Mouse (Mus musculus): Measurements from ENCODE around the gene Maco1. TPM values are rescaled to one million over a fixed set of nuclear protein-coding genes. Genes with fewer than 3 reads are reported as not detected.
A peak's percentile ranks its signal among the peaks of the same experiment; 100 is the strongest.

Gene Maco1
- polyA plus RNA-seq, 1 experiment from 2014 or later: 45.6 TPM

GRCm38 (mm10) chr4:134776246-134776645 is 76.9 kb downstream of the Maco1 start:
- WGBS: 82% methylated on average over 7 of the region's 7 CpGs
- ATAC-seq (ENCODE audit: low FRiP score): no peak

GRCm38 (mm10) chr4:134775234-134775944 is 77.8 kb downstream of the Maco1 start:
- no peaks in the 10 kb centered on the region for H3K36me3 ChIP-seq (ENCODE audit: control insufficient read depth, insufficient read depth, low read length)
- DNase-seq (ENCODE audit: low spot score, missing footprints): no peak
- WGBS: 68% methylated on average over 14 of the region's 14 CpGs
- no peak overlapping the region for H3K27ac ChIP-seq (ENCODE audit: low read depth, low read length)
- no peak overlapping the region for H3K4me3 ChIP-seq (ENCODE audit: low read depth, low read length)
- no peak overlapping the region for H3K9ac ChIP-seq (ENCODE audit: low read length)
- no peaks in the 10 kb centered on the region for H3K9me3 ChIP-seq (ENCODE audit: control insufficient read depth, low read length)
- H3K27me3 ChIP-seq (ENCODE audit: control insufficient read depth, insufficient read depth, low read length): no peaks in the 10 kb centered on the region
- 0 out of 2 replicates have a peak, but pooled peaks cover 2% of the 10 kb centered on the region for H3K4me1 ChIP-seq (ENCODE audit: control insufficient read depth, insufficient read depth, low read length)
- no peak overlapping the region for H3K4me2 ChIP-seq
- ATAC-seq (ENCODE audit: low FRiP score): no peak

More at GRCm38 (mm10) chr4:134776246-134776645, 76.9 kb downstream of the Maco1 start:
- Histone ChIP-seq H3K9ac (ENCODE audit: low read length) (no peak overlapping the region), H3K4me1 (ENCODE audit: control insufficient read depth, insufficient read depth, low read length) (0 out of 2 replicates have a peak, but pooled peaks cover 2% of the 10 kb centered on the region), H3K4me2 (no peak overlapping the region), H3K27me3 (ENCODE audit: control insufficient read depth, insufficient read depth, low read length) (no peaks in the 10 kb centered on the region), H3K27ac (ENCODE audit: low read depth, low read length) (no peak overlapping the region), H3K36me3 (ENCODE audit: control insufficient read depth, insufficient read depth, low read length) (no peaks in the 10 kb centered on the region), H3K9me3 (ENCODE audit: control insufficient read depth, low read length) (no peaks in the 10 kb centered on the region), H3K4me3 (ENCODE audit: low read depth, low read length) (no peak overlapping the region)
- DNase-seq (ENCODE audit: low spot score, missing footprints): no peak

- Histone ChIP-seq H3K9me3 (ENCODE audit: control insufficient read depth, low read length) (no peaks in the 10 kb centered on the region), H3K36me3 (ENCODE audit: control insufficient read depth, insufficient read depth, low read length) (no peaks in the 10 kb centered on the region), H3K27ac (ENCODE audit: low read depth, low read length) (no peak overlapping the region), H3K9ac (ENCODE audit: low read length) (no peak overlapping the region), H3K4me2 (no peak overlapping the region), H3K27me3 (ENCODE audit: control insufficient read depth, insufficient read depth, low read length) (peaks cover 5% of the 10 kb centered on the region), H3K4me1 (ENCODE audit: control insufficient read depth, insufficient read depth, low read length) (no peaks in the 10 kb centered on the region), H3K4me3 (ENCODE audit: low read depth, low read length) (no peak overlapping the region)
- ATAC-seq (ENCODE audit: low FRiP score): no peak
- whole genome bisulfite sequencing: 89% methylated on average over 6 of the region's 6 CpGs
- DNase-seq (ENCODE audit: low spot score, missing footprints): no peak
These were observed 79.0 kb downstream of the Maco1 start for GRCm38 (mm10) chr4:134774126-134774525.

- WGBS: 70% methylated on average over 4 of the region's 4 CpGs
- H3K36me3 ChIP-seq (ENCODE audit: control insufficient read depth, insufficient read depth, low read length): no peaks in the 10 kb centered on the region
- H3K4me3 ChIP-seq (ENCODE audit: low read depth, low read length): no peak overlapping the region
- peaks cover 2% of the 10 kb centered on the region; the same call in 1 of the 2 replicates for H3K4me1 ChIP-seq (ENCODE audit: control insufficient read depth, insufficient read depth, low read length)
- ATAC-seq (ENCODE audit: low FRiP score) (no peak), DNase-seq (ENCODE audit: low spot score, missing footprints) (no peak)
- no peaks in the 10 kb centered on the region for H3K9me3 ChIP-seq (ENCODE audit: control insufficient read depth, low read length)
- no peak overlapping the region for H3K27ac ChIP-seq (ENCODE audit: low read depth, low read length)
- no peak overlapping the region for H3K9ac ChIP-seq (ENCODE audit: low read length)
- H3K27me3 ChIP-seq (ENCODE audit: control insufficient read depth, insufficient read depth, low read length): peaks cover 14% of the 10 kb centered on the region
- H3K4me2 ChIP-seq: no peak overlapping the region
These were observed 80.1 kb downstream of the Maco1 start for GRCm38 (mm10) chr4:134772805-134773674.

GRCm38 (mm10) chr4:134769891-134770290 is 83.3 kb downstream of the Maco1 start:
- Histone ChIP-seq H3K27ac (ENCODE audit: low read depth, low read length) (no peak overlapping the region), H3K4me2 (no peak overlapping the region), H3K36me3 (ENCODE audit: control insufficient read depth, insufficient read depth, low read length) (no peaks in the 10 kb centered on the region), H3K9me3 (ENCODE audit: control insufficient read depth, low read length) (no peaks in the 10 kb centered on the region), H3K4me1 (ENCODE audit: control insufficient read depth, insufficient read depth, low read length) (peaks cover 11% of the 10 kb centered on the region), H3K27me3 (ENCODE audit: control insufficient read depth, insufficient read depth, low read length) (peaks cover 29% of the 10 kb centered on the region), H3K9ac (ENCODE audit: low read length) (no peak overlapping the region), H3K4me3 (ENCODE audit: low read depth, low read length) (no peak overlapping the region)
- 79% methylated on average over 7 of the region's 7 CpGs for WGBS
- DNase-seq (ENCODE audit: low spot score, missing footprints) (no peak), ATAC-seq (ENCODE audit: low FRiP score) (no peak)

- Histone ChIP-seq H3K4me1 (ENCODE audit: control insufficient read depth, insufficient read depth, low read length) (peaks cover 11% of the 10 kb centered on the region), H3K27me3 (ENCODE audit: control insufficient read depth, insufficient read depth, low read length) (peaks cover 29% of the 10 kb centered on the region)
- no peak for ATAC-seq (ENCODE audit: low FRiP score)
These were observed 83.9 kb downstream of the Maco1 start for GRCm38 (mm10) chr4:134769081-134769811.

GRCm38 (mm10) chr4:134768226-134768888 is 84.8 kb downstream of the Maco1 start:
- Histone ChIP-seq H3K4me2 (peak overlapping the region; percentile 72), H3K9me3 (ENCODE audit: control insufficient read depth, low read length) (no peaks in the 10 kb centered on the region), H3K27me3 (ENCODE audit: control insufficient read depth, insufficient read depth, low read length) (peaks cover 29% of the 10 kb centered on the region), H3K36me3 (ENCODE audit: control insufficient read depth, insufficient read depth, low read length) (no peaks in the 10 kb centered on the region), H3K27ac (ENCODE audit: low read depth, low read length) (no peak overlapping the region), H3K4me3 (ENCODE audit: low read depth, low read length) (peak overlapping the region; percentile 53), H3K4me1 (ENCODE audit: control insufficient read depth, insufficient read depth, low read length) (peaks cover 11% of the 10 kb centered on the region), H3K9ac (ENCODE audit: low read length) (peak overlapping the region; percentile 54)
- ATAC-seq (ENCODE audit: low FRiP score): no peak
- DNase-seq (ENCODE audit: low spot score, missing footprints): peak; percentile 89
- WGBS: 13% methylated on average over 21 of the region's 21 CpGs

More at GRCm38 (mm10) chr4:134769081-134769811, 83.9 kb downstream of the Maco1 start:
- no peaks in the 10 kb centered on the region for H3K9me3 ChIP-seq (ENCODE audit: control insufficient read depth, low read length)
- H3K36me3 ChIP-seq (ENCODE audit: control insufficient read depth, insufficient read depth, low read length): no peaks in the 10 kb centered on the region
- H3K9ac ChIP-seq (ENCODE audit: low read length): no peak overlapping the region
- peak; percentile 79 for DNase-seq (ENCODE audit: low spot score, missing footprints)
- H3K27ac ChIP-seq (ENCODE audit: low read depth, low read length): no peak overlapping the region
- no peak overlapping the region for H3K4me3 ChIP-seq (ENCODE audit: low read depth, low read length)
- H3K4me2 ChIP-seq: no peak overlapping the region
- 61% methylated on average over 7 of the region's 7 CpGs for WGBS

GRCm38 (mm10) chr4:134767426-134768225 is 85.5 kb downstream of the Maco1 start, which contains the start of gene Ldlrap1:
Gene Ldlrap1, minus strand, starts transcription at chr4:134768024.
- WGBS: under 1% methylated on average over 75 of the region's 80 CpGs
- Histone ChIP-seq H3K9me3 (ENCODE audit: control insufficient read depth, low read length) (no peaks in the 10 kb centered on the region), H3K27me3 (ENCODE audit: control insufficient read depth, insufficient read depth, low read length) (peaks cover 29% of the 10 kb centered on the region), H3K9ac (ENCODE audit: low read length) (peak within 1 kb of the TSS; percentile 54), H3K27ac (ENCODE audit: low read depth, low read length) (no peak within 1 kb of the TSS), H3K4me1 (ENCODE audit: control insufficient read depth, insufficient read depth, low read length) (peaks cover 11% of the 10 kb centered on the region), H3K36me3 (ENCODE audit: control insufficient read depth, insufficient read depth, low read length) (no peaks in the 10 kb centered on the region), H3K4me3 (ENCODE audit: low read depth, low read length) (peak within 1 kb of the TSS; percentile 53), H3K4me2 (peak within 1 kb of the TSS; percentile 72)
- DNase-seq (ENCODE audit: low spot score, missing footprints): peak; percentile 98
- ATAC-seq (ENCODE audit: low FRiP score): peak; percentile 86

Data from midbrain, embryonic 11.5 days (tissue).